Mouse (Mus musculus) regulatory T cell (primary cell): ENCODE results near the gene Slc19a1.

Experiments used
- in situ Hi-C: fragments of 300-600 bp; cut with MboI, MseI; formaldehyde crosslinking; loops from one replicate; pipeline ENCODE4 v1.15.1; 2025; ENCODE audit warnings: high pct_unique_total_duplicates

The Slc19a1 gene

DNA sequence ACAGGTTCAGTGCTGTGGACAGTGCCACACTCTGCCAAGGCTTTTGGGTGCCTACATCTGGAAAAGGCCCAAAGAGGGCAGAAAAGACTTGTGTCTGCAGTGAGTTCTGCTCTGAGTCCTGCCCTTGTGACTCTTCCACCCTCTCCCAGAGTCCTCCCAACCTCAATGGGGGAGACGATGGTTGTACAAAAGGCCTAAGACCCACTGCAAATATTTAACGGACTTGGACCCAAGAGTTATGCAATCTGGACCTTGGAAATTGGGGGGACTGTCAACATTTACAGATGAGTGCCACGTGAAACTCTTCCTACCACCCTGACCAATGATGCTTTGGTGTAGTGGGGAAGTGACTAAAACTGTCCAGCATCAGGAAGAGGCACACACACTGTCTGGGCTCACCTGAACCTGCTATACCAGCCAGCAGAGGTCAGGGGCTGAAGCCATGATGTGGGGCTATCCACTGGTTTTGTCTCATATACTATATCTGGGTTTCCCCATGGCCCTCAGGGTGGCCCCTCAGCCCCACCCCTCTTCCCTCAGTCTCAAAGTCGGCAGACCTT is 59.6 kb downstream of the Slc19a1 start:
- in situ Hi-C loops: no loop called here

DNA sequence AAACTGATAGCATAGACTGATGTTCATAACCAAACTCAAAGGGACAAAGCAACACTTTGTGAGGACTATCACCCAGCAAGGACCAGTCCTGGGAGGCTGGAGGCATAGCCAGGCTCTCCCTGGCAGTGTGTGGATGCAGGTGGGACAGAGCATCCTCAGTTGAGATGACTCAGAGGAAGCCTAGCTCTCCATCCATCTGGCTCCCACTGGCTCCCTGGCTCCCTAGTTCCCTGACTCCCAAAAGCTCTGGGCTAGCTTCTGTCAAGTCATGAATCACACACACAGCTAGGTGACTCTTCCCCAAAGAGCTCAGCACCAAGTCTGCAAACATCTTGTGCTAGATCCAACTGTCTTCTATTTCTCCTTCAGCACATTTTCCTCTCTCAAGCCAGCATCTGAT is 61.8 kb downstream of the Slc19a1 start:
- in situ Hi-C loops: no loop called here

DNA sequence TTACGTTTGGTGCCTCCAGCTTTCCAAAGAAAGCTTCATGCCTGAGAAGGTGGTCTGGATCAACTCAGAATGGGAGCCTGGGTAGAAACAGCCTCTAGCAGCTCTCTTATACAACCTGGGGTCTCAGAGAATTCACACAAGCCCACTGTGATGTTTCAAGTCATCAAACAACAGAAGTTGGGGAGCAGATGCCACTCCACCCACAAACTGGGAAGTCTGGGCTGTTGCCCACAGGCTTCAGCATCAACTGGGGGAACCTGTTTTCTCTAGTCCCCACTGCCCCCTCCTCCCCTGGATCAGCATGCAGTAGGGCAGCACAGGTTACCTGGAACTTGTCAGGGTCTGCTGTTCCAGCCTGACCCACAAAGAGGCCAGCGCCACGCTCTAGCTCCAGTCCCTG is 63.6 kb downstream of the Slc19a1 start:
- in situ Hi-C loops: no loop called here

DNA sequence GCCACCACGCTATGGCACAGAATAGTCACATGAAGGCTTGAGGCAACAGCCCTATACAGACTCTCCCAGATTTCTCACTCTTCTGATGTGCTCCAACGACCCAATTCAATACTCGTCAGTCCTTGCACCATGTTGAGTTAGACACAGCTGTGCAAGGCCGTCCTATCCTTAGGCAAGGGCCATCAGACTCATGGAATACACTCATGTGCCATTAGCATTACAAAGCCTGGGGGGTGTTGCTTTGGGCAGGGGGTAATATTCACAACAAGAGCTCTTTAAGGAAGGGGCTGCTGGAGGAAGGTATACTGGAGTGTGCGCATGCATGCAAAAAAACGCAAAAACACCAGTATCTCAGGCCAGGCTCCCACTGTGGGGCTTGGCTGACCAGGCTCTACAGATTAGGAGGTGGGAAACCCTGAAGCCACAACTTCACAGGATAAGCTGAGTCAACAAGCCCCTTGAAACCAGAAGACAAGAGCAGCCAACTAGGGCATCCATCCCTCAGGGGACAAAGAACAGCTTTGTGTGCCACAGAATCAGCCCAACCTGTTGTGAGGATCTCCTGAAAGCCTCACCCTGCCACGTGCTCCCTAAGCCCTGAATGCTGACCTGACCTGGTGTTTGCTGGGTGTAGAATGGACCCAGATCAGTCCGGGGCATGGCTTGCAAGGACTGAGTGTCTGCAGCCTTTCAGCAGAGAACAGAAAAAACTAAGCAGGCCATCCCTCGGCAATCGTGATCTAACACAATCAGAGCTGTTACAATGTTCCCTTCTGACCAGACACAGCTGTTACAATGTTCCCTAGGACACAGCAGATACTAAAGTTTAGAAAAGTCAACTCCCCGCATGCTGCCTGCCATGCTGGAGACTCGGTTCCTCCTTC is 65.2 kb downstream of the Slc19a1 start:
- in situ Hi-C loops: no loop called here

DNA sequence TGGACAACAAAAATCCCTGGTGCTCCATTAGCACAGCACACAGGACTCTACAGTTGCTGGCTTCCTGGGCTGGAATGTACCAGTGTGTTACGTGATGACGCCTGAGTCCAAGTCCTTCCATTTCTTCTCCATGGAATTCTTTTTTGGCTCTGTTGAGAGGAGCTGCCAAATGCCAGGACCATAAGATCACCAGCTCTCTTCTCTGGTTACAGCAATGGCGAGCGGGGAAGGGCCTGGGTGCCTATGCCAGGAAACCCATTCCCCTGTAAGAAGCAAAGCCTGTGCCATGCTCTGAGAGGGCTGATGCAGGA is 65.8 kb downstream of the Slc19a1 start:
- in situ Hi-C loops: no loop called here

DNA sequence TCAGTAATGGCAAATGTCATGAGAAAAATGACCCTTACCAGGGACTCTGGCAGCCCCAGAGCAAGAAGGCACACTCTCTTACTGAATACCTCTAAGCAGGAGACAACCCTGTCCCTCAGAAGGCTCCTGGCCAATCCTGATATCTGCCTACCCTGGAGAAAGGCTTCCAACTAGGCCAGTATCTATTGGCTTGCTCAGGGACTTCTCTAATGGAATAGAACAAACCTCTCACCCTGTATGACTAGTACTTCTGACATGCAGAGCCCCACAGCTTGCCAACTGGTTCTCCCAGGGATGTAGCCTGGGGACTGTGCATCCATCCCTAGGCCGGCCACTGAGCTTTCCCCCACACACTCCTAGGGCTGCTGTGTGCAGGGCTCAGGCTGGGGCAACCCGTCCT is 66.6 kb downstream of the Slc19a1 start:
- in situ Hi-C loops: no loop called here

DNA sequence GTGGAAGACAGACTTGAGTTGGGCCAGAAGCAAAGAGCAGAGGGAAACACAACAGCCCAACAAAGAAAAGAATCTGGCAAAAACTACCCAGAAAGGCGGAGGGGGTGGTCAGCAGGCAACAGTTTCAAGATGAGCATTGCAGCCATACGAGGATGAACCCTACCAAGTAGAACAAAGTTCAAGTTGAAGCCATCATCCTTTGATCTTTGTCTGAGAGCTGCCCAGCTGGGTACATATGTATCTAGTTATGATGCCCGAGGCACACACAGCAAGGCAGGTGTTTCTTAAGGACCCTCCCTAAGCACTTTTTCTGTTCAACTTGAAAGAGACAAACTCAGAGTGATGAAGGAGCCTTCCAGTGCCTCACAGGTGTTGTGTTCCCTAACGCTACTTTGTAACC is 67.7 kb downstream of the Slc19a1 start:
- in situ Hi-C loops: no loop called here

DNA sequence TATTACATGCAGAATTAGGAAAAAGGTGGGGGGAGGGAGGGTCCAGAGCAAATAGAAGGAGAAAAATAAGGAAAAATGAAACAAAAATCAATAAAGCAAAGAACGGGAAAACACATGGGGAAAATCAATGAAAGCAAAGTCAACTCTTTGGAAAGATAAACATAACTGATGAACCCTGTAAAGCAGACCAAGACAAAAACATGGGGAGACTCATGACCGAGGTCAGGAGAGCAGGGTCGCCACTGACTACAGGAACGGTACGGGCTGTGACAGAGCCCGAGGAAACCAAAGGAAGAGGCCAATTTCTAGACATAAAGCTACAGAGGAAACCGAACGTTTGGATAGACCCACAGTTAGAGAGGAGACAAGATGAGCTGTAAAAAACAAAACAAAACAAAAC is 71.6 kb downstream of the Slc19a1 start:
- in situ Hi-C loops: no loop called here

GRCm38 (mm10) chr10:77104327-77104726 is 72.3 kb downstream of the Slc19a1 start:
- in situ Hi-C loops: no loop called here

GRCm38 (mm10) chr10:77108106-77108505 is 76.1 kb downstream of the Slc19a1 start:
- in situ Hi-C loops: no loop called here

DNA sequence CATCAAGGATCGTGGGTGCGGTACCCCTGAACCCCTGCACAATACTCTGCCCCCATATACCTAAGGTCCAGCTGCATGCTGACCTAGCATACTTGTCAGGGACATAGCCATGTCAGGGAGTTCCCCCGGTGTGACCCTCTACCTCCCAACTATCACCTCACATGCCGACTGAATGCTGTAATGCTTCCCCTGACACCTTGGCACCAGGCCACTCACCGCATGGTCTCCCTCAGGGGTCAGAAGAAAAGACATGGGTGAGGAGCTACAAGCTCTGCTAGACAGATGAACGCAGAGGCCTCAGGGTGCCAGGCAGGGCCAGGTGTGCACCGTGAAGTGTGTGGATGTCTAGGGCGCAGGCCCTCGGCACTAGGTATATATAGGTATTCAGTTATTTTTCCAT is 78.0 kb downstream of the Slc19a1 start:
- in situ Hi-C loops: no loop called here
